In genomic region chr13:104533806-104534495, GRCm38 (mm10) we compare ENCODE assay signal across 24 mouse cellular contexts.
DNase-seq lines count a peak whose midpoint lies in the region; ATAC-seq lines count a peak whose summit lies in the region.
"Had no signal": no experiment of that assay in that cellular context is flagged by ENCODE, and none has a peak within 500 bp of the region (broad histone marks: within the 10 kb centered on the region; RNA-seq: fewer than 3 reads in every experiment).

No protein-coding gene starts in this region.

- no peaks in the 10 kb centered on the region for H3K36me3 ChIP-seq in kidney, embryonic 14.5 days (ENCODE audit: control insufficient read depth, insufficient read depth, low read length)
- H3K36me3 ChIP-seq: intestine, embryonic 15.5 days; limb, embryonic 12.5 days; liver, embryonic 12.5 days; midbrain, embryonic 15.5 days; neural tube, embryonic 12.5 days had no signal

- 59% methylated on average over 7 of the region's 7 CpGs for WGBS in kidney, embryonic 14.5 days

- no peaks in the 10 kb centered on the region for H3K27me3 ChIP-seq in kidney, embryonic 14.5 days (ENCODE audit: control insufficient read depth, insufficient read depth, low read length)
- H3K27me3 ChIP-seq: forebrain, embryonic 13.5 days; intestine, embryonic 15.5 days; limb, embryonic 12.5 days; liver, embryonic 12.5 days; megakaryocyte, embryonic 14.5 days; midbrain, embryonic 15.5 days; neural tube, embryonic 12.5 days had no signal

- no peak overlapping the region for H3K4me2 ChIP-seq in kidney, embryonic 14.5 days (replicated peaks; ENCODE audit: low read depth, low read length)
- H3K4me2 ChIP-seq: forebrain, embryonic 13.5 days; heart, embryonic 11.5 days; intestine, embryonic 15.5 days; limb, embryonic 12.5 days; liver, embryonic 12.5 days; midbrain, embryonic 15.5 days; neural tube, embryonic 12.5 days had no signal

- H3K4me3 ChIP-seq in kidney, embryonic 14.5 days (ENCODE audit: low read length), result no peak overlapping the region
- H3K4me3 ChIP-seq: forebrain, embryonic 13.5 days; intestine, embryonic 15.5 days; layer of hippocampus, adult 2 months; limb, embryonic 12.5 days; liver, embryonic 12.5 days; megakaryocyte, embryonic 14.5 days; midbrain, embryonic 15.5 days; neural tube, embryonic 12.5 days had no signal

- H3K4me1 ChIP-seq in kidney, embryonic 14.5 days (ENCODE audit: control insufficient read depth, insufficient read depth, low read length), result no peaks in the 10 kb centered on the region
- H3K4me1 ChIP-seq: forebrain, embryonic 13.5 days; intestine, embryonic 15.5 days; limb, embryonic 12.5 days; liver, embryonic 12.5 days; megakaryocyte, embryonic 14.5 days; midbrain, embryonic 15.5 days; neural tube, embryonic 12.5 days had no signal

- DNase-seq in kidney, adult 9 months, result peak; percentile 14
- peak; percentile 76 for DNase-seq in adipocyte (ENCODE audit: low spot score)
- DNase-seq in fat pad, adult 2 months (ENCODE audit: extremely low read depth, low read depth, low spot score), result peak; percentile 59
- peak; percentile 23 to 51 for DNase-seq in kidney, postnatal 4 days
- DNase-seq in left cerebral cortex, postnatal 25 days (ENCODE audit: low spot score in 2 of 2), result no peak
- no peak for DNase-seq in spleen, postnatal 14 days (ENCODE audit: low spot score in 2 of 2)
- DNase-seq: adrenal gland, postnatal 25 days; cerebellum, adult 9-10 months; lung, adult 2 months; lung, postnatal 36 days; right cerebral cortex, postnatal 14 days; spleen, adult 18-20 months had no signal

- H3K9ac ChIP-seq in kidney, embryonic 14.5 days (ENCODE audit: low read depth, low read length), result no peak overlapping the region
- H3K9ac ChIP-seq: forebrain, embryonic 13.5 days; intestine, embryonic 15.5 days; limb, embryonic 12.5 days; liver, embryonic 12.5 days; midbrain, embryonic 15.5 days; neural tube, embryonic 12.5 days had no signal

- intact Hi-C loops in left cerebral cortex, postnatal 25 days (cut with DNase I), result no loop called here

- ATAC-seq in kidney, embryonic 14.5 days (ENCODE audit: low FRiP score, low TSS enrichment), result no peak
- ATAC-seq: activated CD4-positive, CD25-positive, alpha-beta regulatory T cell, adult 4 months; forebrain, embryonic 13.5 days; hindbrain, embryonic 16.5 days; intestine, embryonic 15.5 days; liver, embryonic 12.5 days; midbrain, embryonic 15.5 days had no signal

- no peaks in the 10 kb centered on the region for H3K9me3 ChIP-seq in kidney, embryonic 14.5 days (ENCODE audit: control insufficient read depth, low read length)
- H3K9me3 ChIP-seq: forebrain, embryonic 13.5 days; intestine, embryonic 15.5 days; limb, embryonic 12.5 days; liver, embryonic 12.5 days; megakaryocyte, embryonic 14.5 days; midbrain, embryonic 15.5 days; neural tube, embryonic 12.5 days had no signal

- H3K27ac ChIP-seq in kidney, embryonic 14.5 days (ENCODE audit: low read depth, low read length), result no peak overlapping the region
- H3K27ac ChIP-seq: forebrain, embryonic 13.5 days; intestine, embryonic 15.5 days; layer of hippocampus, adult 2 months; limb, embryonic 12.5 days; liver, embryonic 12.5 days; midbrain, embryonic 15.5 days; neural tube, embryonic 12.5 days had no signal

Comparison
In these comparisons a context has a peak if more than half of its experiments do, and no peak if none do; other contexts are left out.
1. DNase-seq: peak in kidney, adult 9 months (single experiment), adipocyte (single experiment), fat pad, adult 2 months (single experiment) and kidney, postnatal 4 days (2 of 2); none in left cerebral cortex, postnatal 25 days (0 of 2) and spleen, postnatal 14 days (0 of 2).